In genomic region chr9:96961986-96962701, GRCm38 (mm10) we compare ENCODE assay signal across 9 mouse cellular contexts. TPM values are rescaled to one million over a fixed set of nuclear protein-coding genes. Genes with fewer than 3 reads are reported as not detected.
A peak's percentile ranks its signal among the peaks of the same experiment; 100 is the strongest.
DNase-seq lines count a peak whose midpoint lies in the region; ATAC-seq and TF ChIP-seq lines count a peak whose summit lies in the region.
"Had no signal": no experiment of that assay in that cellular context is flagged by ENCODE, and none has a peak within 500 bp of the region (broad histone marks: within the 10 kb centered on the region; RNA-seq: fewer than 3 reads in every experiment).

No protein-coding gene starts in this region.

- H3K4me2 ChIP-seq in lung, embryonic 14.5 days = no peak overlapping the region
- H3K4me2 ChIP-seq in embryonic facial prominence, embryonic 13.5 days = no peak overlapping the region
- no peak overlapping the region for H3K4me2 ChIP-seq in midbrain, embryonic 14.5 days (ENCODE audit: low read length)
- H3K4me2 ChIP-seq: hindbrain, embryonic 15.5 days had no signal

- peaks cover 16% of the 10 kb centered on the region for H3K4me1 ChIP-seq in lung, embryonic 14.5 days (ENCODE audit: insufficient read depth)
- peaks cover 30% of the 10 kb centered on the region for H3K4me1 ChIP-seq in embryonic facial prominence, embryonic 13.5 days
- H3K4me1 ChIP-seq in kidney, adult 2 months (ENCODE audit: control insufficient read depth, insufficient read depth, low read length) = peaks cover 57% of the 10 kb centered on the region
- peaks cover 38% of the 10 kb centered on the region for H3K4me1 ChIP-seq in midbrain, embryonic 14.5 days (ENCODE audit: control insufficient read depth, insufficient read depth, low read length)
- H3K4me1 ChIP-seq: megakaryocyte, embryonic 14.5 days had no signal

- no peaks in the 10 kb centered on the region for H3K9me3 ChIP-seq in lung, embryonic 14.5 days (ENCODE audit: low read depth, low read length)
- H3K9me3 ChIP-seq in embryonic facial prominence, embryonic 13.5 days = 0 out of 2 replicates have a peak, but pooled peaks cover 2% of the 10 kb centered on the region
- no peaks in the 10 kb centered on the region for H3K9me3 ChIP-seq in midbrain, embryonic 14.5 days (ENCODE audit: control insufficient read depth, low read length)
- H3K9me3 ChIP-seq: hindbrain, embryonic 15.5 days had no signal

- no peaks in the 10 kb centered on the region for H3K27me3 ChIP-seq in lung, embryonic 14.5 days (ENCODE audit: insufficient read depth, low read length)
- H3K27me3 ChIP-seq in embryonic facial prominence, embryonic 13.5 days = no peaks in the 10 kb centered on the region
- no peaks in the 10 kb centered on the region for H3K27me3 ChIP-seq in kidney, adult 2 months (replicated peaks; ENCODE audit: control insufficient read depth, insufficient read depth, low read length)
- no peaks in the 10 kb centered on the region for H3K27me3 ChIP-seq in midbrain, embryonic 14.5 days (ENCODE audit: control insufficient read depth, insufficient read depth, low read length)
- H3K27me3 ChIP-seq: hindbrain, embryonic 15.5 days had no signal

- ATAC-seq in lung, embryonic 14.5 days (ENCODE audit: insufficient read depth) = peak; percentile 50
- ATAC-seq in embryonic facial prominence, embryonic 13.5 days (ENCODE audit: insufficient number of reproducible peaks, insufficient read depth, low FRiP score, low TSS enrichment, low read depth) = no peak; the same call in 1 of the 2 replicates
- ATAC-seq in midbrain, embryonic 14.5 days (ENCODE audit: low FRiP score, low TSS enrichment) = no peak

- no peaks in the 10 kb centered on the region for H3K36me3 ChIP-seq in lung, embryonic 14.5 days (ENCODE audit: insufficient read depth)
- H3K36me3 ChIP-seq in embryonic facial prominence, embryonic 13.5 days = no peaks in the 10 kb centered on the region
- H3K36me3 ChIP-seq in kidney, adult 2 months (ENCODE audit: control insufficient read depth, insufficient read depth, low read length) = no peaks in the 10 kb centered on the region
- H3K36me3 ChIP-seq in midbrain, embryonic 14.5 days (ENCODE audit: control insufficient read depth, insufficient read depth, low read length) = no peaks in the 10 kb centered on the region
- H3K36me3 ChIP-seq: hindbrain, embryonic 15.5 days had no signal

- TF ChIP-seq CTCF in lung, embryonic 14.5 days (IDR thresholded peaks at IDR 0.05; ENCODE audit: low read depth) = no peak
- no peak for TF ChIP-seq CTCF in kidney, adult 2 months (conservative IDR thresholded peaks at IDR 0.05; ENCODE audit: insufficient read depth, insufficient read length, low read depth, low read length)

- H3K9ac ChIP-seq in lung, embryonic 14.5 days = no peak overlapping the region
- H3K9ac ChIP-seq in embryonic facial prominence, embryonic 13.5 days = no peak overlapping the region
- 0 out of 2 replicates have a peak overlapping the region, but pooled peaks have one; percentile 7 for H3K9ac ChIP-seq in midbrain, embryonic 14.5 days (replicated peaks; ENCODE audit: low read length)
- H3K9ac ChIP-seq: hindbrain, embryonic 15.5 days had no signal

- peak overlapping the region; percentile 34; the same call in 1 of the 2 replicates for H3K27ac ChIP-seq in lung, embryonic 14.5 days (ENCODE audit: low read depth)
- H3K27ac ChIP-seq in embryonic facial prominence, embryonic 13.5 days = peak overlapping the region; percentile 39; the same call in 1 of the 2 replicates
- H3K27ac ChIP-seq in kidney, adult 2 months (ENCODE audit: insufficient read depth, low read depth, low read length) = peak overlapping the region; percentile 54
- H3K27ac ChIP-seq in midbrain, embryonic 14.5 days (replicated peaks; ENCODE audit: low read depth, low read length) = no peak overlapping the region
- H3K27ac ChIP-seq: hindbrain, embryonic 15.5 days had no signal

- WGBS in lung, embryonic 14.5 days = 27% methylated on average over 17 of the region's 17 CpGs
- 59% methylated on average over 17 of the region's 17 CpGs for WGBS in embryonic facial prominence, embryonic 13.5 days
- WGBS in kidney, adult 2 months = 33% methylated on average over 17 of the region's 17 CpGs
- 59% methylated on average over 17 of the region's 17 CpGs for WGBS in midbrain, embryonic 14.5 days

- TF ChIP-seq POLR2A in kidney, adult 2 months (IDR thresholded peaks at IDR 0.05; ENCODE audit: low read depth, low read length) = no peak

- no peak overlapping the region for H3K4me3 ChIP-seq in lung, embryonic 14.5 days (ENCODE audit: low read depth, low read length)
- H3K4me3 ChIP-seq in embryonic facial prominence, embryonic 13.5 days = no peak overlapping the region
- H3K4me3 ChIP-seq in kidney, adult 2 months (ENCODE audit: insufficient read depth, low read depth, low read length) = no peak overlapping the region
- H3K4me3 ChIP-seq in midbrain, embryonic 14.5 days (replicated peaks; ENCODE audit: low read depth, low read length) = no peak overlapping the region
- H3K4me3 ChIP-seq: hindbrain, embryonic 15.5 days; megakaryocyte, embryonic 14.5 days had no signal

- peak; percentile 56 for DNase-seq in lung, embryonic 14.5 days
- DNase-seq in lung, postnatal 14 days = no peak
- DNase-seq in kidney, adult 2 months = peak; percentile 89
- DNase-seq in midbrain, embryonic 14.5 days = no peak
- DNase-seq in right cerebral cortex, adult 2 months (ENCODE audit: low spot score in 2 of 2) = no peak
- DNase-seq in frontal cortex, postnatal 25 days (ENCODE audit: low spot score in 2 of 2) = no peak

RNA-seq across cellular contexts. Expression of gene Spsb4, which starts 56.5 kb away (rescaled TPM):
- 13.7 and 16.6 TPM in 2 replicates for polyA plus RNA-seq in lung, embryonic 14.5 days (2014; fragmentation: Nextera tagmentation; extraction: Ambion mirVana)
- 10.9 and 12.7 TPM in 2 replicates for polyA plus RNA-seq in embryonic facial prominence, embryonic 13.5 days (2015; fragmentation: Nextera tagmentation; extraction: Ambion mirVana)
- 61.5 and 62.5 TPM in 2 replicates for polyA plus RNA-seq in kidney, adult 2 months (2012; rRNA removed)
- 33.9 and 38.5 TPM in 2 replicates for polyA plus RNA-seq in midbrain, embryonic 14.5 days (2014; fragmentation: Nextera tagmentation; extraction: Ambion mirVana)

Comparison
In these comparisons a context has a peak if more than half of its experiments do, and no peak if none do; other contexts are left out.
1. DNase-seq: peak in lung, embryonic 14.5 days (single experiment) and kidney, adult 2 months (single experiment); none in lung, postnatal 14 days (single experiment), midbrain, embryonic 14.5 days (single experiment), right cerebral cortex, adult 2 months (0 of 2) and frontal cortex, postnatal 25 days (0 of 2).